18 mouse cellular contexts compared by ENCODE assay signal in the genomic region with DNA sequence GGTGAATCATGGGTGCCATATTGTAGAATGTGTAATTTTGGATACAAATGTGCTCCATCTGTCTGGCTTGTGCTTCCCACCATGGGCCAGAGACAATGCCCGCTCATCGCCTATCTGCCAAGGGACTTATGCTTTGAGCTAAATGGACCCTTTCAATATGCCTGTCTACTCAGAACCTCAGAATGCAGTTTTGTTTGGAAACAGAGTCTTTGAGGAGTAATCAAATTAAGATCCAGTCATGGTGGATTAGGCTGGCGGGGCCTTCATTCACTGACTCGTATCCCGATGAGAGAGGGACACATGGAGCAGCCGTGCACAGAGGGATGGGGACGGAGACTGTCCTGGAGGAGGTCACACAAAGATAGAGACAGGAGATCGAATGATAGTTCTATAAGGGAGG.
DNase-seq lines count a peak whose midpoint lies in the region; ATAC-seq and TF ChIP-seq lines count a peak whose summit lies in the region.
"Had no signal": no experiment of that assay in that cellular context is flagged by ENCODE, and none has a peak within 500 bp of the region (broad histone marks: within the 10 kb centered on the region; RNA-seq: fewer than 3 reads in every experiment).

No protein-coding gene starts in this region.

- H3K9me3 ChIP-seq in forebrain, postnatal 0 days (ENCODE audit: low read length) = no peaks in the 10 kb centered on the region
- no peaks in the 10 kb centered on the region for H3K9me3 ChIP-seq in forebrain, embryonic 11.5 days (ENCODE audit: control insufficient read depth, low read length)
- peaks cover 87% of the 10 kb centered on the region for H3K9me3 ChIP-seq in megakaryocyte, embryonic 14.5 days
- H3K9me3 ChIP-seq in midbrain, embryonic 13.5 days = no peaks in the 10 kb centered on the region
- H3K9me3 ChIP-seq: embryonic facial prominence, embryonic 12.5 days; forebrain, embryonic 13.5 days; heart, embryonic 13.5 days had no signal

- no peak overlapping the region for H3K9ac ChIP-seq in forebrain, postnatal 0 days
- H3K9ac ChIP-seq in forebrain, embryonic 11.5 days (ENCODE audit: low read length) = no peak overlapping the region
- H3K9ac ChIP-seq in midbrain, embryonic 13.5 days (replicated peaks) = no peak overlapping the region
- H3K9ac ChIP-seq: embryonic facial prominence, embryonic 12.5 days; forebrain, embryonic 13.5 days; heart, embryonic 13.5 days had no signal

- no peaks in the 10 kb centered on the region for H3K36me3 ChIP-seq in forebrain, postnatal 0 days (ENCODE audit: insufficient read depth)
- no peaks in the 10 kb centered on the region for H3K36me3 ChIP-seq in forebrain, embryonic 11.5 days (ENCODE audit: control insufficient read depth, insufficient read depth, low read length)
- no peaks in the 10 kb centered on the region for H3K36me3 ChIP-seq in megakaryocyte, embryonic 14.5 days (replicated peaks; ENCODE audit: low read length)
- H3K36me3 ChIP-seq in midbrain, embryonic 13.5 days = no peaks in the 10 kb centered on the region
- H3K36me3 ChIP-seq: embryonic facial prominence, embryonic 12.5 days; heart, embryonic 13.5 days had no signal

- H3K27me3 ChIP-seq in forebrain, postnatal 0 days (ENCODE audit: insufficient read depth, low read length) = no peaks in the 10 kb centered on the region
- H3K27me3 ChIP-seq in forebrain, embryonic 11.5 days (ENCODE audit: control insufficient read depth, insufficient read depth, low read length) = no peaks in the 10 kb centered on the region
- H3K27me3 ChIP-seq in megakaryocyte, embryonic 14.5 days (replicated peaks) = no peaks in the 10 kb centered on the region
- no peaks in the 10 kb centered on the region; the same call in 1 of the 2 replicates for H3K27me3 ChIP-seq in midbrain, embryonic 13.5 days
- H3K27me3 ChIP-seq: embryonic facial prominence, embryonic 12.5 days; forebrain, embryonic 13.5 days; heart, embryonic 13.5 days had no signal

- WGBS in forebrain, postnatal 0 days = 59% methylated on average over 8 of the region's 8 CpGs
- 64% methylated on average over 8 of the region's 8 CpGs for WGBS in forebrain, embryonic 11.5 days
- 32% methylated on average over 8 of the region's 8 CpGs for WGBS in midbrain, embryonic 13.5 days

- no peak overlapping the region for H3K27ac ChIP-seq in forebrain, postnatal 0 days (ENCODE audit: low read depth, low read length)
- no peak overlapping the region for H3K27ac ChIP-seq in forebrain, embryonic 11.5 days (ENCODE audit: low read depth, low read length)
- H3K27ac ChIP-seq in midbrain, embryonic 13.5 days = no peak overlapping the region
- H3K27ac ChIP-seq: embryonic facial prominence, embryonic 12.5 days; forebrain, embryonic 13.5 days; heart, embryonic 13.5 days had no signal

- peak; percentile 33 for DNase-seq in forebrain, postnatal 0 days
- no peak for DNase-seq in forebrain, embryonic 11.5 days (ENCODE audit: low spot score)
- DNase-seq in brain, embryonic 18.5 days (ENCODE audit: low read depth, low spot score) = peak; percentile 20
- DNase-seq in kidney, postnatal 10 days = no peak
- DNase-seq in spleen, adult 18-20 months = no peak
- DNase-seq: adrenal gland, adult 2 months; adrenal gland, postnatal 25 days; cerebellum, adult 18-20 months; gastrocnemius, postnatal 36 days; heart, adult 11 months; heart, postnatal 36 days had no signal

- no peaks in the 10 kb centered on the region for H3K4me1 ChIP-seq in forebrain, postnatal 0 days (ENCODE audit: insufficient read depth)
- no peaks in the 10 kb centered on the region for H3K4me1 ChIP-seq in forebrain, embryonic 11.5 days (replicated peaks; ENCODE audit: control insufficient read depth, insufficient read depth, low read length)
- no peaks in the 10 kb centered on the region for H3K4me1 ChIP-seq in megakaryocyte, embryonic 14.5 days
- no peaks in the 10 kb centered on the region for H3K4me1 ChIP-seq in midbrain, embryonic 13.5 days (replicated peaks)
- H3K4me1 ChIP-seq: embryonic facial prominence, embryonic 12.5 days; forebrain, embryonic 13.5 days; heart, embryonic 13.5 days had no signal

- no peak for TF ChIP-seq CTCF in forebrain, postnatal 0 days (IDR thresholded peaks at IDR 0.05; ENCODE audit: low read depth)

- no peak overlapping the region for H3K4me3 ChIP-seq in forebrain, postnatal 0 days (ENCODE audit: low read depth, low read length)
- H3K4me3 ChIP-seq in forebrain, embryonic 11.5 days (ENCODE audit: low read depth, low read length) = no peak overlapping the region
- H3K4me3 ChIP-seq in megakaryocyte, embryonic 14.5 days (replicated peaks) = peak overlapping the region; percentile 10
- no peak overlapping the region for H3K4me3 ChIP-seq in midbrain, embryonic 13.5 days (replicated peaks)
- H3K4me3 ChIP-seq: embryonic facial prominence, embryonic 12.5 days; forebrain, embryonic 13.5 days; heart, embryonic 13.5 days had no signal

- no peak for ATAC-seq in forebrain, postnatal 0 days
- no peak for ATAC-seq in forebrain, embryonic 11.5 days (replicated peaks; ENCODE audit: low FRiP score)
- ATAC-seq in megakaryocyte, adult 5-6 weeks (ENCODE audit: poor library complexity, severe bottlenecking) = no peak
- peak; percentile 65; the same call in 1 of the 2 replicates for ATAC-seq in midbrain, embryonic 13.5 days
- ATAC-seq: forebrain, embryonic 13.5 days; hindbrain, embryonic 16.5 days had no signal

- no peak overlapping the region for H3K4me2 ChIP-seq in forebrain, postnatal 0 days (ENCODE audit: low read depth)
- no peak overlapping the region for H3K4me2 ChIP-seq in forebrain, embryonic 11.5 days (ENCODE audit: low read depth, low read length, severe bottlenecking)
- H3K4me2 ChIP-seq in midbrain, embryonic 13.5 days (replicated peaks) = no peak overlapping the region
- H3K4me2 ChIP-seq: embryonic facial prominence, embryonic 12.5 days; forebrain, embryonic 13.5 days; heart, embryonic 13.5 days had no signal

Comparison
In these comparisons a context has a peak if more than half of its experiments do, and no peak if none do; other contexts are left out.
1. DNase-seq: peak in forebrain, postnatal 0 days (single experiment) and brain, embryonic 18.5 days (single experiment); none in forebrain, embryonic 11.5 days (single experiment), kidney, postnatal 10 days (single experiment) and spleen, adult 18-20 months (0 of 2).